Mouse (Mus musculus): ENCODE results near the gene Fbxw4. TPM values are rescaled to one million over a fixed set of nuclear protein-coding genes. Genes with fewer than 3 reads are reported as not detected.

The Fbxw4 gene
- 52.2 and 94.4 TPM in 2 replicates for polyA plus RNA-seq (2012; rRNA removed)
- 5.4 and 6.6 TPM in 2 replicates for polyA plus RNA-seq (2014; fragmentation: Nextera tagmentation; extraction: Ambion mirVana)

DNA sequence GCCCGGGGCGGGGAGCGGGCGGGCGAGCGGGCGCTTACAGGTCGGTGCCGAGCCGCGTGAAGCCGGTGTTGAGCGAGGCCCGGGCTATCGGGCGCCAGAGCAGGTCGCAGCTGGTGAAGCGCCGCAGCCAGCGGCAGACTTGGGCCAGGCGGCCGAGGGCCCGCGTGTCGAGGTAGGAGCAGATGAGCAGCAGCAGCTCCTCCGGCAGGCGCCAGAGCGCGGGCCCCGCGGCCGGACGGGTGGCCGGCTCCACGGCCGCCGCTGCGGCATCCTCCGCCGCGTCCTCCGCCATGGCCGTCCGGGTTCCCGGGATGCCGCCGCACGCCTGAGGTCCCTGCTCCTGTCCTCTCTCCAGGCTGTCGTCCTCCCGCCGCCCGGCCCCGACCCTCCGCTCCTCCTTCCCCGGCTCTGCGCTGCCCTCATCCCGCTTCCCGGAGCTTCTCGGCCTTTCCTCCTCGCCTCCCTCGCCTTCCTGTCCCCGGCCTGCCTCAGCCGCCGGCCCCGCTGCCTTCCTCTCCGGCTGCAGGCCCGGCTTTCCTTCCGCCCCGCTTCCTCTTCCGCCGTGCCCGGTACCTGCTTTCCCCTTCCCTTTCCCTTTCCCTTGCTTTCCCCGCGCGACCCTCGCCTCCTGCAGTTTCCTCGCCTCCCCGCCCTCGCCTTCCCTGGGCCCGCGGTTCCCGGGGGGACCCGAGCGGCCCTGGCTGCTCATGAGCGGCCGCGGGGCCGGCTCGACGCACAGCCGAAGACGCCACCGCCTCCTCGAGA is at the start of gene Fbxw4:
TSS of gene Fbxw4 (minus strand) at position 575 of the 765 bp plus-strand sequence.
- Histone ChIP-seq H3K4me3 (replicated peaks; ENCODE audit: low read length) (peak within 1 kb of the TSS; percentile 79), H3K9me3 (ENCODE audit: control insufficient read depth, low read length) (no peaks in the 10 kb centered on the region), H3K36me3 (ENCODE audit: control insufficient read depth, insufficient read depth, low read length) (no peaks in the 10 kb centered on the region), H3K27me3 (ENCODE audit: control insufficient read depth, insufficient read depth, low read length) (no peaks in the 10 kb centered on the region), H3K27ac (replicated peaks; ENCODE audit: low read depth, low read length) (peak within 1 kb of the TSS; percentile 95), H3K9ac (ENCODE audit: low read depth, low read length, severe bottlenecking) (peak within 1 kb of the TSS; percentile 99), H3K4me2 (replicated peaks; ENCODE audit: low read depth, low read length, severe bottlenecking) (peak within 1 kb of the TSS; percentile 82), H3K4me1 (ENCODE audit: control insufficient read depth, insufficient read depth, low read length) (peaks cover 31% of the 10 kb centered on the region)
- WGBS: under 1% methylated on average over 40 of the region's 94 CpGs
- peak; percentile 81; the same call in 1 of the 2 replicates for TF ChIP-seq POLR2A (IDR thresholded peaks at IDR 0.05; ENCODE audit: borderline replicate concordance, extremely low read depth, insufficient read depth, insufficient read length)
- DNase-seq (ENCODE audit: low spot score): peak; percentile 27
- peak; percentile 81 for ATAC-seq (ENCODE audit: low FRiP score, low read depth)

GRCm38 (mm10) chr19:45708704-45709103 is 48.6 kb upstream of the Fbxw4 start:
- no peak overlapping the region for H3K4me2 ChIP-seq (replicated peaks; ENCODE audit: low read depth, low read length, severe bottlenecking)
- no peak for DNase-seq (ENCODE audit: low spot score)
- 52% methylated on average over 3 of the region's 3 CpGs for WGBS

DNA sequence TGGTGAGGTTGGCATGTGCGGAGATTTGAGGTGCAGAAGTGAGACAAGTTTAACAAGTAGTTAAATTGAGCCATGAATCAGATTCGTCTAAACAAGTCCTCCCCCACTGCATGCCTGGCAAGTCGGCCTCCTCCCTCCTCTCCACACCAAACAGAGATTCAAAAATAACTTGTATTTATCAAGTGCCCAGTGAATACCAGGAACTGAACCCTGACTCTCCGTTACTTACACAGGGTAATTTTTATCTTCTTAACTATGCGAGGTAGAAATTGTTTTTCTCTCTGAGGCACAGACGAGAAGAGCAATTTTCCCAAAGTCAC is 36.1 kb upstream of the Fbxw4 start:
- H3K4me1 ChIP-seq (ENCODE audit: control insufficient read depth, insufficient read depth, low read length): no peaks in the 10 kb centered on the region
- ATAC-seq (ENCODE audit: low FRiP score, low read depth) (no peak), DNase-seq (ENCODE audit: low spot score) (no peak)
- no peaks in the 10 kb centered on the region for H3K27me3 ChIP-seq (ENCODE audit: control insufficient read depth, insufficient read depth, low read length)
- H3K27ac ChIP-seq (replicated peaks; ENCODE audit: low read depth, low read length): no peak overlapping the region
- no peak overlapping the region for H3K4me3 ChIP-seq (replicated peaks; ENCODE audit: low read length)
- H3K36me3 ChIP-seq (ENCODE audit: control insufficient read depth, insufficient read depth, low read length): no peaks in the 10 kb centered on the region
- no peak overlapping the region for H3K9ac ChIP-seq (ENCODE audit: low read depth, low read length, severe bottlenecking)
- 39% methylated on average over 6 of the region's 6 CpGs for WGBS
- no peaks in the 10 kb centered on the region for H3K9me3 ChIP-seq (ENCODE audit: control insufficient read depth, low read length)
- no peak for TF ChIP-seq POLR2A (IDR thresholded peaks at IDR 0.05; ENCODE audit: borderline replicate concordance, extremely low read depth, insufficient read depth, insufficient read length)
- H3K4me2 ChIP-seq (replicated peaks; ENCODE audit: low read depth, low read length, severe bottlenecking): no peak overlapping the region

More at GRCm38 (mm10) chr19:45708704-45709103, 48.6 kb upstream of the Fbxw4 start:
- H3K9me3 ChIP-seq (ENCODE audit: control insufficient read depth, low read length): no peaks in the 10 kb centered on the region
- ATAC-seq (ENCODE audit: low FRiP score, low read depth): no peak
- no peak for TF ChIP-seq POLR2A (IDR thresholded peaks at IDR 0.05; ENCODE audit: borderline replicate concordance, extremely low read depth, insufficient read depth, insufficient read length)
- H3K4me3 ChIP-seq (replicated peaks; ENCODE audit: low read length): no peak overlapping the region
- no peaks in the 10 kb centered on the region for H3K36me3 ChIP-seq (ENCODE audit: control insufficient read depth, insufficient read depth, low read length)
- H3K27ac ChIP-seq (replicated peaks; ENCODE audit: low read depth, low read length): no peak overlapping the region
- no peak overlapping the region for H3K9ac ChIP-seq (ENCODE audit: low read depth, low read length, severe bottlenecking)
- no peaks in the 10 kb centered on the region; the same call in 1 of the 2 replicates for H3K4me1 ChIP-seq (ENCODE audit: control insufficient read depth, insufficient read depth, low read length)
- no peaks in the 10 kb centered on the region for H3K27me3 ChIP-seq (ENCODE audit: control insufficient read depth, insufficient read depth, low read length)

GRCm38 (mm10) chr19:45695496-45696280 is 35.6 kb upstream of the Fbxw4 start:
- no peak for TF ChIP-seq POLR2A (IDR thresholded peaks at IDR 0.05; ENCODE audit: borderline replicate concordance, extremely low read depth, insufficient read depth, insufficient read length)
- ATAC-seq (ENCODE audit: low FRiP score, low read depth) (no peak), DNase-seq (ENCODE audit: low spot score) (no peak)
- Histone ChIP-seq H3K27me3 (ENCODE audit: control insufficient read depth, insufficient read depth, low read length) (no peaks in the 10 kb centered on the region), H3K9me3 (ENCODE audit: control insufficient read depth, low read length) (no peaks in the 10 kb centered on the region), H3K27ac (replicated peaks; ENCODE audit: low read depth, low read length) (no peak overlapping the region), H3K36me3 (ENCODE audit: control insufficient read depth, insufficient read depth, low read length) (no peaks in the 10 kb centered on the region), H3K4me3 (replicated peaks; ENCODE audit: low read length) (no peak overlapping the region), H3K9ac (ENCODE audit: low read depth, low read length, severe bottlenecking) (no peak overlapping the region), H3K4me1 (ENCODE audit: control insufficient read depth, insufficient read depth, low read length) (no peaks in the 10 kb centered on the region), H3K4me2 (replicated peaks; ENCODE audit: low read depth, low read length, severe bottlenecking) (no peak overlapping the region)
- 53% methylated on average over 25 of the region's 25 CpGs for WGBS

DNA sequence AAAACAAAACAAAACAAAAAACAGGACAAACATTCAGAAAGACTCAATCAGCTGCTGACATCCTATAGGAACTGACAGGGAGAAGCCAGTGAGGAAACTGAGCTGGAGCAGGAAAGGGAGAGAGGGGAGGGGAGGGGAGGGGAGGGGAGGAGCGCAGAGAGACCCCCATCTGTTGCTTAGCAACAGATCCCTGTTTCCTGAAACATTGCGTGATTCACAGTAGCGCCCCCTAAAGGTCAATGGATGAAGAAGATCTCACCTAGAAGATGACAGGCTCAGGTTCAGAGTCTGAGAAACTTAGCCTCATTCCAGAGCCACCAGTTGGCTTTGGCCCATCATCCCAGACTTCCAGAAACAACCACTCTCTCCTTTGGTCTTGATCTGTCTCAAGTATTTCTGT is 33.9 kb upstream of the Fbxw4 start:
- no peak overlapping the region for H3K27ac ChIP-seq (replicated peaks; ENCODE audit: low read depth, low read length)
- ATAC-seq (ENCODE audit: low FRiP score, low read depth): no peak
- 28% methylated on average over 2 of the region's 3 CpGs for WGBS

More for the DNA sequence above, 33.9 kb upstream of the Fbxw4 start:
- Histone ChIP-seq H3K9ac (ENCODE audit: low read depth, low read length, severe bottlenecking) (no peak overlapping the region), H3K4me1 (ENCODE audit: control insufficient read depth, insufficient read depth, low read length) (no peaks in the 10 kb centered on the region), H3K36me3 (ENCODE audit: control insufficient read depth, insufficient read depth, low read length) (no peaks in the 10 kb centered on the region), H3K27me3 (ENCODE audit: control insufficient read depth, insufficient read depth, low read length) (no peaks in the 10 kb centered on the region), H3K4me2 (replicated peaks; ENCODE audit: low read depth, low read length, severe bottlenecking) (no peak overlapping the region), H3K4me3 (replicated peaks; ENCODE audit: low read length) (no peak overlapping the region), H3K9me3 (ENCODE audit: control insufficient read depth, low read length) (no peaks in the 10 kb centered on the region)
- no peak for DNase-seq (ENCODE audit: low spot score)
- no peak for TF ChIP-seq POLR2A (IDR thresholded peaks at IDR 0.05; ENCODE audit: borderline replicate concordance, extremely low read depth, insufficient read depth, insufficient read length)

Measured in limb, embryonic 14.5 days (tissue).